17 mouse cellular contexts compared by ENCODE assay signal in genomic region chr9:121550327-121550771, GRCm38 (mm10). TPM values are rescaled to one million over a fixed set of nuclear protein-coding genes. Genes with fewer than 3 reads are reported as not detected.
DNase-seq lines count a peak whose midpoint lies in the region; ATAC-seq and TF ChIP-seq lines count a peak whose summit lies in the region.
"Had no signal": no experiment of that assay in that cellular context is flagged by ENCODE, and none has a peak within 500 bp of the region (broad histone marks: within the 10 kb centered on the region; RNA-seq: fewer than 3 reads in every experiment).

No protein-coding gene starts in this region.

- no peak overlapping the region for H3K27ac ChIP-seq in midbrain, embryonic 14.5 days (replicated peaks; ENCODE audit: low read depth, low read length)
- no peak overlapping the region for H3K27ac ChIP-seq in midbrain, embryonic 11.5 days (ENCODE audit: low read depth, low read length)
- no peak overlapping the region for H3K27ac ChIP-seq in hindbrain, postnatal 0 days
- H3K27ac ChIP-seq: embryonic facial prominence, embryonic 12.5 days; heart, embryonic 15.5 days; limb, embryonic 15.5 days; stomach, postnatal 0 days had no signal

- no peak overlapping the region for H3K4me2 ChIP-seq in midbrain, embryonic 14.5 days (ENCODE audit: low read length)
- no peak overlapping the region for H3K4me2 ChIP-seq in midbrain, embryonic 11.5 days
- H3K4me2 ChIP-seq in hindbrain, postnatal 0 days (ENCODE audit: low read depth, low read length), result no peak overlapping the region
- H3K4me2 ChIP-seq: embryonic facial prominence, embryonic 12.5 days; heart, embryonic 15.5 days; limb, embryonic 15.5 days had no signal

- H3K4me1 ChIP-seq in midbrain, embryonic 14.5 days (ENCODE audit: control insufficient read depth, insufficient read depth, low read length), result peaks cover 3% of the 10 kb centered on the region
- no peaks in the 10 kb centered on the region for H3K4me1 ChIP-seq in midbrain, embryonic 11.5 days (ENCODE audit: control insufficient read depth, insufficient read depth, low read length)
- no peaks in the 10 kb centered on the region for H3K4me1 ChIP-seq in hindbrain, postnatal 0 days (ENCODE audit: insufficient read depth, low read length)
- H3K4me1 ChIP-seq: embryonic facial prominence, embryonic 12.5 days; heart, embryonic 15.5 days had no signal

- ATAC-seq in midbrain, embryonic 14.5 days (ENCODE audit: low FRiP score, low TSS enrichment), result no peak
- no peak for ATAC-seq in midbrain, embryonic 11.5 days (ENCODE audit: low FRiP score)
- peak; percentile 56; the same call in 1 of the 2 replicates for ATAC-seq in hindbrain, postnatal 0 days
- no peak for ATAC-seq in inflammation-experienced regulatory T-cells, adult 6 months

- TF ChIP-seq CTCF in hindbrain, postnatal 0 days (IDR thresholded peaks at IDR 0.05; ENCODE audit: low read depth), result no peak

- intact Hi-C loops in heart, postnatal 10 days (cut with DNase I), result no loop called here

- no peak overlapping the region for H3K4me3 ChIP-seq in midbrain, embryonic 14.5 days (replicated peaks; ENCODE audit: low read depth, low read length)
- no peak overlapping the region for H3K4me3 ChIP-seq in midbrain, embryonic 11.5 days (ENCODE audit: low read depth, low read length)
- no peak overlapping the region for H3K4me3 ChIP-seq in hindbrain, postnatal 0 days (ENCODE audit: low read length)
- H3K4me3 ChIP-seq: embryonic facial prominence, embryonic 12.5 days; heart, embryonic 15.5 days; limb, embryonic 15.5 days; myocyte had no signal

- H3K9me3 ChIP-seq in midbrain, embryonic 14.5 days (ENCODE audit: control insufficient read depth, low read length), result no peaks in the 10 kb centered on the region
- H3K9me3 ChIP-seq in midbrain, embryonic 11.5 days (ENCODE audit: control insufficient read depth, low read length), result no peaks in the 10 kb centered on the region
- no peaks in the 10 kb centered on the region for H3K9me3 ChIP-seq in hindbrain, postnatal 0 days (ENCODE audit: low read length)
- H3K9me3 ChIP-seq: embryonic facial prominence, embryonic 12.5 days; heart, embryonic 15.5 days; limb, embryonic 15.5 days had no signal

- H3K27me3 ChIP-seq in midbrain, embryonic 14.5 days (ENCODE audit: control insufficient read depth, insufficient read depth, low read length), result no peaks in the 10 kb centered on the region
- no peaks in the 10 kb centered on the region for H3K27me3 ChIP-seq in midbrain, embryonic 11.5 days (ENCODE audit: control insufficient read depth, insufficient read depth, low read length)
- H3K27me3 ChIP-seq in hindbrain, postnatal 0 days (ENCODE audit: insufficient read depth, low read length), result no peaks in the 10 kb centered on the region
- H3K27me3 ChIP-seq: embryonic facial prominence, embryonic 12.5 days; heart, embryonic 15.5 days; limb, embryonic 15.5 days had no signal

- DNase-seq in heart, postnatal 10 days, result peak; percentile 29 to 35
- no peak for DNase-seq in heart, adult 9 months (ENCODE audit: low spot score in 2 of 2)
- peak; percentile 45 for DNase-seq in midbrain, embryonic 14.5 days
- no peak for DNase-seq in midbrain, embryonic 11.5 days (ENCODE audit: low spot score, missing footprints)
- DNase-seq in brain, embryonic 18.5 days (ENCODE audit: low read depth, low spot score), result peak; percentile 34
- DNase-seq in hindbrain, postnatal 0 days (ENCODE audit: low spot score), result peak; percentile 49
- DNase-seq in thymus, postnatal 14 days, result no peak
- DNase-seq: cerebellum, adult 9-11 months; kidney, postnatal 14 days; lung, adult 2 months; spleen, adult 18-20 months had no signal

- no peaks in the 10 kb centered on the region for H3K36me3 ChIP-seq in midbrain, embryonic 14.5 days (ENCODE audit: control insufficient read depth, insufficient read depth, low read length)
- H3K36me3 ChIP-seq in midbrain, embryonic 11.5 days (ENCODE audit: control insufficient read depth, insufficient read depth, low read length), result no peaks in the 10 kb centered on the region
- H3K36me3 ChIP-seq in hindbrain, postnatal 0 days (ENCODE audit: insufficient read depth, low read length), result no peaks in the 10 kb centered on the region
- H3K36me3 ChIP-seq: embryonic facial prominence, embryonic 12.5 days; heart, embryonic 15.5 days; limb, embryonic 15.5 days had no signal

- no peak overlapping the region for H3K9ac ChIP-seq in midbrain, embryonic 14.5 days (replicated peaks; ENCODE audit: low read length)
- H3K9ac ChIP-seq in midbrain, embryonic 11.5 days (ENCODE audit: low read length), result no peak overlapping the region
- H3K9ac ChIP-seq in hindbrain, postnatal 0 days (replicated peaks; ENCODE audit: low read length), result no peak overlapping the region
- H3K9ac ChIP-seq: embryonic facial prominence, embryonic 12.5 days; heart, embryonic 15.5 days; limb, embryonic 15.5 days had no signal

- WGBS in midbrain, embryonic 14.5 days, result 63% methylated on average over 5 of the region's 5 CpGs
- WGBS in midbrain, embryonic 11.5 days, result 74% methylated on average over 5 of the region's 5 CpGs
- 39% methylated on average over 5 of the region's 5 CpGs for WGBS in hindbrain, postnatal 0 days

RNA-seq across cellular contexts. Expression of gene Cck, which starts 54.9 kb away (rescaled TPM):
- total RNA-seq in heart, postnatal 10 days (2021), result under 1 TPM in 1 of 2 experiments, not detected in 1; 0.42 TPM
- polyA plus RNA-seq in midbrain, embryonic 14.5 days (2014; fragmentation: Nextera tagmentation; extraction: Ambion mirVana), result 29.1 and 37.5 TPM in 2 replicates
- 8.7 and 8.8 TPM in 2 replicates for polyA plus RNA-seq in midbrain, embryonic 11.5 days (2014; fragmentation: Nextera tagmentation; extraction: Ambion mirVana)
- 121 and 143 TPM in 2 replicates for total RNA-seq in hindbrain, postnatal 0 days (2014; rRNA removed)
- polyA plus RNA-seq in hindbrain, postnatal 0 days (2015; fragmentation: Nextera tagmentation; extraction: Ambion mirVana), result 77.3 and 84.8 TPM in 2 replicates
- polyA plus RNA-seq in inflammation-experienced regulatory T-cells, adult 6 months (2017; shearing (Covaris generic)), result not detected

Comparison
In these comparisons a context has a peak if more than half of its experiments do, and no peak if none do; other contexts are left out.
1. DNase-seq: peak in heart, postnatal 10 days (2 of 2), midbrain, embryonic 14.5 days (single experiment), brain, embryonic 18.5 days (single experiment) and hindbrain, postnatal 0 days (single experiment); none in heart, adult 9 months (0 of 2), midbrain, embryonic 11.5 days (single experiment) and thymus, postnatal 14 days (single experiment).